Mouse (Mus musculus): ENCODE results near the gene Actl6b.

Actl6b gene

DNA sequence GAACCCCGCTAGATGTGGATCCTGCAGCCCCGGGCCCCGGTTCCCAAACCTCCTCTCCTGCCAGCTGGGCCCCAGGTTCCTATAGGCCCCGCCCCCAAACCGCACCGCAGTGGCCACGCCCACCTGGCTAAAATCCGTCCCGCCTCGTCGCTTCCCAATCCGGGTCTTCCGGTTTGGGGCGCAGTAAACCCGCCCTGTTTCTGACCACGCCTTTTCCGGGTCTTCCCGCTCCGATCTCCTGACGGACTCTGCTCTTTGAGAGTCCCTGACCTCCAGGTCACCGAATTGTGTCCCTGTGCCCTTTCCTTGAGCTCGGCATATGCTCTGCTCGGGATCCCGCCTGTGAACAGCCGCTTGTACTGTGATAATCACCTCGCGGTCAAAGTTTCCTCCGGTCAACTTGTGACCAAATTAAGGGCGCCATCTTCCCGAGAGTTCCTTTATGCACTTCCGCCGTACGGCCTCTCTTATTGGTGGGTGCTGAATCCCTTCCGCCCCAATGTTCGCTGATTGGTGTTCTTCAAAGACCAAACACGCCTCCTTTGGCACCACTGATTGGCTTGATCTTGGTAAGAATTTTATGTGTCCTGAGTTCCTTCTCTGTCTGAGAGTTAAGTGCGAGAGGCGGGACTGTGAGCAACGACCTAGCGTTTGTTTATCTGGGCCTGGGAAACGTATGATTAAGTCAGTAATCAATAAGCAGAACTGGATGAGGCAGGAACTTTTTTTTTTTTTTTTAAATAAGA, 47.5 kb downstream of the Actl6b start, which contains the start of gene Mospd3:
Gene Mospd3, minus strand, starts transcription at position 440 of the 746 bp plus-strand sequence.
- no peak for TF ChIP-seq GATA4 (IDR thresholded peaks at IDR 0.05; ENCODE audit: insufficient replicate concordance, low read length)

DNA sequence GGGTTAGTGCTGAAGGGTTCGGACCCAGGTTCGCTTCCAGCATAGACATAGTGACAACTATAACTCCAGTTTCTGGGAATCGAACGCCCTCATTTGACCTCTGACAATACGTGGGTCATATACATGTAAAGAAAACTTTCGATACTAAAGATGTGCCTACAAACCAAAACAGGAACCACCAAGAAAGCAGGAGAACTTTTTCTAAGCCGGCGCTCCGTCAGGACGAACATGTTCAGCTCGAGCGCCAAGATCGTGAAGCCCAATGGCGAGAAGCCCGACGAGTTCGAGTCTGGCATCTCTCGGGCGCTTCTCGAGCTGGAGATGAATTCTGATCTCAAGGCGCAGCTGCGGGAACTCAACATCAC, 48.0 kb downstream of the Actl6b start:
- no peak for TF ChIP-seq GATA4 (IDR thresholded peaks at IDR 0.05; ENCODE audit: insufficient replicate concordance, low read length)

DNA sequence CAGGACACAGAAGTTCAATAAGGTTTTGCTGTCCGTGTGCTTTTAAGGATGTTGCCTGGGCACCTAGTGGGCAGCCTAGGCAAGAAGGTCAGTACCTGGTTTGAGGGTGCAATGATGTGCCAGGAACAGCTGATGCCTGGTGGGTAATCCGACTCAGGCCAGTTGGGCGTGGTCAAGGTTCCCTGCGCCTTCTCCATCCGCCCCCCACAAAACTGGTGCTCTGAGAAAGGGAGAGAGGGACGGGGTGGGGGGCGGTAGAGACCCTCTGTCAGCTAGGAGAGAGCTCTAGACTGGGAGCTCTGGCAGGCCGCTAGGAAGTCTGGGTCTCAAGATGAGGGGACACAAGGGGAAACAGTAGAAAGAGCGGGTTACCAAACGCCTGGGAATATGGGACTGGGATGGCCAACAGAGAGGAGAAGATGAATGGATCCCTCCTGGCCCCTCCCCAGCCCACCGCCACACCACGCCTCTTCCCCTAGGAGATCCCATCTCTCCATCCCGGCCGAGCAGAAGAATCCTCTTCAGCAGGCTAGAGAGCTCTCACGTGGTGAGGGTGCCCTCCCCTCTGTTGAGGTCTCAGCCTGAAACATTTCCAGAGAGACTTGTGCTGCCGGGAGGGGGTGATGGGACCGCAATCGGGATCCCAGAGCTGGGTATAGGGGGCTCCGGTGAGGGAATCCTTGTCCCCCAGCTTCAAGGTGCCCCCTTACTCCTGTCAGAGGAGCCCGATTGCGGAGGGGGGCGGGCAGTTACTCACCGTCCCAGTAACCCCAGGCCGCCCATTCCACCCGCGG, 54.7 kb downstream of the Actl6b start:
- TF ChIP-seq GATA4 (IDR thresholded peaks at IDR 0.05; ENCODE audit: insufficient replicate concordance, low read length): no peak

DNA sequence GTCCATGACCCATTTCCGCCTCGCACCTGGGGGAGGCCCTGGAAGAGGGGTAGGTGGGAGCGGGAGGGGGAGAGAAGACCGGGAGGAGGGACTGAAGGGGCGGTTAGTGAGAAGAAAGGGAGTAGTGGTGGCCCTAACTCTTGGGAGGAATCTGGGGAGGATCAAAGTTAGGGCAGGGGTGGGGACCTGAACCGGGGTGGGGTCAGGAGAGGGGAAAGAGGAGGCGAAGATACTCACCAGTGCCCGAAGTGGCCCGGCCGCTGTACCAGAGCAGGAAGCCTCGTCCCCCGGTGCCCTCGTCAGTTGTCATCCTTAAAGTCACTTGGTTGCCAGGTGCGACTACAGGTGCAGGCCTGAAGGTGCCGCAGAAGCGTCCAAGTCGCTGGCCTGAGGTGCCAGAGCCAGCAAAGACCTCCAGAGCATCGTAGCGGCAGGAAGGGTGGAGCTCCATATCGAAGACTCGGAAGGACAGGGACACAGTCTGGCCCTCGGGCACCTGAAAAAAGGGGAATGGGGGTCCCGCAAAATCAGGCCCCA, 55.4 kb downstream of the Actl6b start:
- TF ChIP-seq GATA4 (IDR thresholded peaks at IDR 0.05; ENCODE audit: insufficient replicate concordance, low read length): no peak

DNA sequence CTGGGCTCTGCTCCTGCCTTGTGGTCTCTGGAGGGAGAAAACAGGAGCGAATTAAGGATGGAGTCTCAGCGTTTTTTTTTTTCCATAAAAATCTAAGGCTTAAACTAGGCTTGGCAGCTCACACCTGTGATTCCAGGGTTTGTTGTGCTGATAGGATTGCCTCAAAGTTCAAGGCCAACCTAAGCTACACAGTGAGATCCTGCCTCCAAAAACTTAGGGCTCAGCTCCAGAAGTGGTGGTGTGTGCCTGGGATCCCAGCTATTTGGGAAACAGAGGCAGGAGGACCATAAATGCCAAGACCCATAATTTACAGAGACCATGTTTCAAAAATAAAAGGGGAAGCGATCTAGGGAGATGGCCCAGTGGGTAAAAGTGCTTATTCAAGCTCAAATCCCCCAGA, 56.0 kb downstream of the Actl6b start:
- no peak for TF ChIP-seq GATA4 (IDR thresholded peaks at IDR 0.05; ENCODE audit: insufficient replicate concordance, low read length)

DNA sequence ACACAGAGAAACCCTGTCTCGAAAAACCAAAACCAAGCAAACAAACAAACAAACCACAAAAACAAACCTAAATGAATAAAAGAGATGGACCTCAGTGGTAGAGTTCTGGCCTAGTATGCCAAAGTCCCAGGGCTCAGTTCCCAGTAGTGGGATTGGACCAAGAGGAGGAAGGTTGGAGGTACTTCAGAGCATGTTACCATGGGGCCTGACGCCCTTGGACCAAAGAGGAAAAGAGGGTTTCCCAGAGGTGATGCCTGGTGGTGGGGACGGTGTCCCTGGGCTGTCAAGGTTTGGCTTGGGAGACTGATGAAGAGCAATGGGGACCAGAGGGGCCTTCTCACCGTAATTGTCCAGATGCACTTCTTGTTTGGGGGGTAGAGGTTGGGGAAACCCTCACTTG, 56.7 kb downstream of the Actl6b start:
- TF ChIP-seq GATA4 (IDR thresholded peaks at IDR 0.05; ENCODE audit: insufficient replicate concordance, low read length): no peak

DNA sequence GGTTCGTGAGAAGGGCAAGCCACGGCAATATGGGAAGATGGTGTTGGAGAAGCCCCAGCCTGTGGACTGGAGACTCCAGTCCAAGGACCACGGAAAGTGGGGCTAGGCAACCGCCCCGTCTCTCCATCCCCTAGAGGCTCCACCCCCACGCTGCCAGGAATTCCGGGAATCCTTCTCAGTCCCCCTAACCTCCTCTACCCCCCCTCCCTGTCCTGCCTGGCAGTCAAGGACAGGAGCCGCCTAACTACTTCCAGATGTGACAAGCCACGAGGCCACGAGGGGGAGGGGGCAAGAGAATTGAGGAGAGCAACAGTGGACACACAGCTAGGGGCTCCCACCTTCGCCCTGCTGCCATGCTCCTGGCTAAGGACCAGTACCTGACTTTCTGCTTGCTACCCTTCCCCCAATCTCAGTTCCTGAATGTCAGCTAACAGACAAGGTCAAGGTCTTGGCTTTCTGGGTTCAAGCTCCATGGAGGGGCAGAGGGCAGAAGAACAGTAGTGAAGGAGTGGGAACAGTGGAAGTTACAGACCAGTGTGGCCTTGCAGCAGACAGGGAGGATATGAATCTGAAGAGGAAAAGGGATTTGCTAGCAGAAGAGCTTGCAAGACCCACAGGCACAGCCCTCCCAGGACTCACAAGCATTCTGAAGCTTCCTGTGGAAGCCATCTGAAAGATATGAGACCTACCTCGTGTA, 57.4 kb downstream of the Actl6b start:
- no peak for TF ChIP-seq GATA4 (IDR thresholded peaks at IDR 0.05; ENCODE audit: insufficient replicate concordance, low read length)

DNA sequence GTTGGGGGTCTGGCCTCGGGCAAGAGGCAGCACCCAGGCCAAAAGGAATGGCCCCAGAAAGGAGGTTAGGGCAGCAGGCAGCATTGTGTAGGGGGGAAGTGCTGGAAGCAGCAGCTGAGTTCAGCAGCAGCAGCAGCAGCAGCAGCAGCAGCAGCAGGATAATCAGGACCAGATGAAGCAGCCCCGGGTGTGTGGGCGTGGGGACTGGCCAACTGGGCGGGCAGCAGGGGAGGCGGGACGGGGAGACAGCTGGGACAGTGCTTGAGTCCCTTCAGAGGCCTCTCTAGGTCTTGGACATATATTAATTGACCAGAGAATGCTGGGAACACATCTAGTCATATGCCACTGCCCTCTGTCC, 57.9 kb downstream of the Actl6b start:
- no peak for TF ChIP-seq GATA4 (IDR thresholded peaks at IDR 0.05; ENCODE audit: insufficient replicate concordance, low read length)

DNA sequence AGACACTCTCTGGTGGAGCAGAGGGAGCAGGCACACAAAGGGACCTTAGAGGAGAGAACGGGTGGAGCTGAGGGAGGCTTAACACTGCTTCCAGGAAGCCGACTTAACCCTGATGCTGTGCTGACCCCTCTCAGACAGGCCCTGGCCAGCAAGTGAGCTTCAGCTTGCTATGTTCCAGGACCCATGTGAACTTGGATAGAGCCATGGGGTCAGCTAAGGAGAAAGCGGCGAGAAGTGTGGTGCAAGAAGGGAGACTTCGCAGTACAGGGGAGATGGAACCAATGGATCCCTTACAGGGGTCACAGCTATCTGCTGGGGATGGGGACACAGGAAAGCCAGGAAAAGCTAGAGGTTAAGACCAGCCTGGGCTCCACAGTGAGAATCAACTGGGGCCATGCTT, 59.8 kb downstream of the Actl6b start:
- no peak for TF ChIP-seq GATA4 (IDR thresholded peaks at IDR 0.05; ENCODE audit: insufficient replicate concordance, low read length)

DNA sequence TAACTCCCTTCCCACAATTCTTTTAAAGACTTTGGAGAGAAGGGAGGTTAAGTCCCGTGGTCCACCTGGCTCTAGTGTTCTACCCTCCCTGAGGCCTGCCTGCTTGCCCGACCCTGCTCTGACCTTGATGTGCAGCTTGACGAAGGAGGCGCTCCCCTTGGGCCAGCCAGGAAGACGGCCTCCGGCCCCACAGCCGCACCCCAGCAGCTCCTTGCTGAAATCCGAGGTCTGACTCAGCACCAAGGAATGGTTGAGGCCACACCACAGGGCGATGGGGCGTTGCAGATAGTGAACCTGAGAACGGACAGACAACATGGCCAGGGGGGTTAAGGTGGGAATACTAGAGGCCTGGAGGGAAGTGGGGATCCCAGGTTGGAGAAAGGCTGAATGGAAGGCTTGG, 60.2 kb downstream of the Actl6b start, which contains the start of gene Pcolce:
Gene Pcolce, minus strand, starts transcription at position 235 of the 400 bp plus-strand sequence.
- TF ChIP-seq GATA4 (IDR thresholded peaks at IDR 0.05; ENCODE audit: insufficient replicate concordance, low read length): no peak

DNA sequence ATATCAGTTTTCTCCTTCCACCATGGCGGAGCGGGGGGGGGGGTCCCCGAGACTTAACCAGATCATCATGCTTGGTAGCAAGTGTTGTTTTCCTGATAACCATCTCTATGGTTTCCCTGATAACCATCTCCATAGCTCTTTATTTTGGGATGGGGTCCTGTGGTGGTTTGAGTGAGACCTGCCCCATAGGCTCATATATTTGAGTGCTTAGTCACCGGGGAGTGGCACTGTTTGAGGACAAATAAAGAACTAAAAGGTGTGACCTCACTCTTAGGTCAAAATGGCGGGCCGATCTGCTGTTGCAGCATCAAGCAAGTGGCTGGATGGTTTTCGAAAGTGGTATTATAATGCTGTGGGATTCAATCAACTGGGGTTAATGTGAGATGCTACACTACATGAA, 62.0 kb downstream of the Actl6b start:
- TF ChIP-seq GATA4 (IDR thresholded peaks at IDR 0.05; ENCODE audit: insufficient replicate concordance, low read length): no peak

Measured in liver, adult (tissue).